Mouse (Mus musculus): Measurements from ENCODE around the gene Ndufa13. TPM values are rescaled to one million over a fixed set of nuclear protein-coding genes. Genes with fewer than 3 reads are reported as not detected.

Gene Ndufa13
- total and polyA plus RNA-seq, 2 experiments from 2014 or later = 223 to 666 TPM

- no peak for ATAC-seq (ENCODE audit: insufficient read depth, low read depth)
- TF ChIP-seq CTCF (IDR thresholded peaks at IDR 0.05; ENCODE audit: low read depth) (no peak), EP300 (IDR thresholded peaks at IDR 0.05; ENCODE audit: low read depth) (no peak)
- H3K4me2 ChIP-seq (ENCODE audit: low read depth, low read length) = no peak overlapping the region
- no peaks in the 10 kb centered on the region for H3K36me3 ChIP-seq (replicated peaks; ENCODE audit: control insufficient read depth, insufficient read depth, low read length)
- no peak overlapping the region for H3K9ac ChIP-seq (replicated peaks; ENCODE audit: low read depth, low read length)
- no peak for DNase-seq (ENCODE audit: low spot score)
- no peaks in the 10 kb centered on the region for H3K9me3 ChIP-seq (replicated peaks; ENCODE audit: control insufficient read depth, low read length)
- no peaks in the 10 kb centered on the region for H3K27me3 ChIP-seq (ENCODE audit: control insufficient read depth, insufficient read depth, low read length)
- no peak overlapping the region for H3K27ac ChIP-seq (ENCODE audit: low read depth)
- WGBS = 57% methylated on average over 5 of the region's 5 CpGs
- no peak overlapping the region for H3K4me3 ChIP-seq (ENCODE audit: low read depth, low read length)
- H3K4me1 ChIP-seq (ENCODE audit: control insufficient read depth, insufficient read depth) = no peaks in the 10 kb centered on the region
Measured at GRCm38 (mm10) chr8:69863387-69864020, 38.9 kb downstream of the Ndufa13 start.

DNA sequence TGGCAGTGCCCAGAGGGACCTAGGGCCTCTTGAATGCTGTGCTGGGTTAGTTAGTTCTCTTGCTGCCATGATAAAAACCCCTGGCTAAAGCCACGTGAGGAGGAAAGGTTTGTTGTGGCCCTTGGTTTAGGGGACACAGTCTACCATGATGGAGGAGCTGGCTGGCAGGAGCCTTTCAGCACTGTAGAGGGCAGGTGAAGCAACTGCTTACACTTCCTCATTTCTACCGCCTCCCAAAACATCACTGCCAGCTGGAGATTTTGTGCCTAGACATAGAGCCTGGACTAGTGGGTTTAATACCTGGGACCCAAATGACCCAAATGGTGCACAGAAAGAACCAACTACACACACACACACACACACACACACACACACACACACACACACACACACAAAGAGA, 41.1 kb downstream of the Ndufa13 start:
- no peak overlapping the region for H3K27ac ChIP-seq (ENCODE audit: low read depth)
- no peaks in the 10 kb centered on the region for H3K36me3 ChIP-seq (replicated peaks; ENCODE audit: control insufficient read depth, insufficient read depth, low read length)
- no peak for TF ChIP-seq EP300 (IDR thresholded peaks at IDR 0.05; ENCODE audit: low read depth)
- TF ChIP-seq CTCF (IDR thresholded peaks at IDR 0.05; ENCODE audit: low read depth) = no peak
- no peaks in the 10 kb centered on the region for H3K27me3 ChIP-seq (ENCODE audit: control insufficient read depth, insufficient read depth, low read length)
- WGBS = 45% methylated on average over 2 of the region's 2 CpGs
- no peak overlapping the region for H3K4me2 ChIP-seq (ENCODE audit: low read depth, low read length)
- no peak for ATAC-seq (ENCODE audit: insufficient read depth, low read depth)
- H3K4me1 ChIP-seq (ENCODE audit: control insufficient read depth, insufficient read depth) = no peaks in the 10 kb centered on the region
- no peak for DNase-seq (ENCODE audit: low spot score)
- no peak overlapping the region for H3K9ac ChIP-seq (replicated peaks; ENCODE audit: low read depth, low read length)
- H3K9me3 ChIP-seq (replicated peaks; ENCODE audit: control insufficient read depth, low read length) = no peaks in the 10 kb centered on the region
- no peak overlapping the region for H3K4me3 ChIP-seq (ENCODE audit: low read depth, low read length)

GRCm38 (mm10) chr8:69860807-69861206, 41.6 kb downstream of the Ndufa13 start:
- no peaks in the 10 kb centered on the region for H3K4me1 ChIP-seq (ENCODE audit: control insufficient read depth, insufficient read depth)
- ATAC-seq (ENCODE audit: insufficient read depth, low read depth) (no peak), DNase-seq (ENCODE audit: low spot score) (no peak)
- no peak overlapping the region for H3K4me2 ChIP-seq (ENCODE audit: low read depth, low read length)
- no peaks in the 10 kb centered on the region for H3K36me3 ChIP-seq (replicated peaks; ENCODE audit: control insufficient read depth, insufficient read depth, low read length)
- H3K9me3 ChIP-seq (replicated peaks; ENCODE audit: control insufficient read depth, low read length) = no peaks in the 10 kb centered on the region
- 52% methylated on average over 4 of the region's 4 CpGs for WGBS
- no peak overlapping the region for H3K27ac ChIP-seq (ENCODE audit: low read depth)
- TF ChIP-seq CTCF (IDR thresholded peaks at IDR 0.05; ENCODE audit: low read depth) (0 out of 2 replicates have a peak, but pooled peaks have one; percentile 15), EP300 (IDR thresholded peaks at IDR 0.05; ENCODE audit: low read depth) (no peak)
- no peak overlapping the region for H3K4me3 ChIP-seq (ENCODE audit: low read depth, low read length)
- H3K9ac ChIP-seq (replicated peaks; ENCODE audit: low read depth, low read length) = no peak overlapping the region
- no peaks in the 10 kb centered on the region for H3K27me3 ChIP-seq (ENCODE audit: control insufficient read depth, insufficient read depth, low read length)

GRCm38 (mm10) chr8:69853869-69854268, 48.5 kb downstream of the Ndufa13 start:
- Histone ChIP-seq H3K4me2 (ENCODE audit: low read depth, low read length) (no peak overlapping the region), H3K4me3 (ENCODE audit: low read depth, low read length) (no peak overlapping the region), H3K36me3 (replicated peaks; ENCODE audit: control insufficient read depth, insufficient read depth, low read length) (no peaks in the 10 kb centered on the region), H3K9ac (replicated peaks; ENCODE audit: low read depth, low read length) (no peak overlapping the region), H3K4me1 (ENCODE audit: control insufficient read depth, insufficient read depth) (peaks cover 2% of the 10 kb centered on the region; the same call in 1 of the 2 replicates), H3K27me3 (ENCODE audit: control insufficient read depth, insufficient read depth, low read length) (no peaks in the 10 kb centered on the region), H3K27ac (ENCODE audit: low read depth) (no peak overlapping the region), H3K9me3 (replicated peaks; ENCODE audit: control insufficient read depth, low read length) (no peaks in the 10 kb centered on the region)
- WGBS = 86% methylated on average over 10 of the region's 10 CpGs
- DNase-seq (ENCODE audit: low spot score) (no peak), ATAC-seq (ENCODE audit: insufficient read depth, low read depth) (no peak)
- TF ChIP-seq CTCF (IDR thresholded peaks at IDR 0.05; ENCODE audit: low read depth) (no peak), EP300 (IDR thresholded peaks at IDR 0.05; ENCODE audit: low read depth) (no peak)

GRCm38 (mm10) chr8:69850926-69851506, 51.3 kb downstream of the Ndufa13 start:
- ATAC-seq (ENCODE audit: insufficient read depth, low read depth) = no peak
- no peaks in the 10 kb centered on the region for H3K9me3 ChIP-seq (replicated peaks; ENCODE audit: control insufficient read depth, low read length)

More at GRCm38 (mm10) chr8:69850926-69851506, 51.3 kb downstream of the Ndufa13 start:
- WGBS = 74% methylated on average over 7 of the region's 7 CpGs
- H3K4me1 ChIP-seq (ENCODE audit: control insufficient read depth, insufficient read depth) = peaks cover 7% of the 10 kb centered on the region; the same call in 1 of the 2 replicates
- no peak overlapping the region for H3K4me3 ChIP-seq (ENCODE audit: low read depth, low read length)
- no peaks in the 10 kb centered on the region for H3K36me3 ChIP-seq (replicated peaks; ENCODE audit: control insufficient read depth, insufficient read depth, low read length)
- no peak for TF ChIP-seq EP300 (IDR thresholded peaks at IDR 0.05; ENCODE audit: low read depth)
- TF ChIP-seq CTCF (IDR thresholded peaks at IDR 0.05; ENCODE audit: low read depth) = no peak
- no peak overlapping the region for H3K27ac ChIP-seq (ENCODE audit: low read depth)
- no peak for DNase-seq (ENCODE audit: low spot score)
- H3K9ac ChIP-seq (replicated peaks; ENCODE audit: low read depth, low read length) = no peak overlapping the region
- H3K27me3 ChIP-seq (ENCODE audit: control insufficient read depth, insufficient read depth, low read length) = no peaks in the 10 kb centered on the region
- H3K4me2 ChIP-seq (ENCODE audit: low read depth, low read length) = no peak overlapping the region
